Mouse (Mus musculus): ENCODE data around the gene Slc24a4.

The Slc24a4 gene

DNA sequence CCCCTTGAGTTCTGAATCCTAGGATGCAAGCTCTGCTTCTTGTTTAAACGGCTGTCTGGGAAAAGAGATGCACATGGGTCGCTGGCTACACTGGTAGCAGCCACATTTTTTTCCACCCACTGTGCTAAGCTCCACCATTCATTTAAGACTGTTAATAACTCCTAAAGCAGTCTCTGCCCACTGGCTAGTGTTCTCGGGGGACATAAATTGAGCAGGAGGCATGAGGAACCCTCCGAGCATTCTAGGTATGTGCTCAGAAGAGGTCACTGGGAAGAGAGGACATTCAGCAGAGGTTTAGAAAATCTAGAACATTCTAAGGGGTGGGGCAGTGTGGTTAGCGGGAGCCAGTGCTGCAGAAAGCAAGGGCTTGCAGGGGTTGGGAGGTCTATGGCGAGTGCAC, 156.8 kb downstream of the Slc24a4 start:
- DNase-seq (ENCODE audit: low spot score), result no peak

- no peak for DNase-seq (ENCODE audit: low spot score)
Observed at GRCm38 (mm10) chr12:102285779-102286178, 157.2 kb downstream of the Slc24a4 start.

- DNase-seq (ENCODE audit: low spot score), result no peak
Observed at GRCm38 (mm10) chr12:102286681-102287414, 158.3 kb downstream of the Slc24a4 start.

DNA sequence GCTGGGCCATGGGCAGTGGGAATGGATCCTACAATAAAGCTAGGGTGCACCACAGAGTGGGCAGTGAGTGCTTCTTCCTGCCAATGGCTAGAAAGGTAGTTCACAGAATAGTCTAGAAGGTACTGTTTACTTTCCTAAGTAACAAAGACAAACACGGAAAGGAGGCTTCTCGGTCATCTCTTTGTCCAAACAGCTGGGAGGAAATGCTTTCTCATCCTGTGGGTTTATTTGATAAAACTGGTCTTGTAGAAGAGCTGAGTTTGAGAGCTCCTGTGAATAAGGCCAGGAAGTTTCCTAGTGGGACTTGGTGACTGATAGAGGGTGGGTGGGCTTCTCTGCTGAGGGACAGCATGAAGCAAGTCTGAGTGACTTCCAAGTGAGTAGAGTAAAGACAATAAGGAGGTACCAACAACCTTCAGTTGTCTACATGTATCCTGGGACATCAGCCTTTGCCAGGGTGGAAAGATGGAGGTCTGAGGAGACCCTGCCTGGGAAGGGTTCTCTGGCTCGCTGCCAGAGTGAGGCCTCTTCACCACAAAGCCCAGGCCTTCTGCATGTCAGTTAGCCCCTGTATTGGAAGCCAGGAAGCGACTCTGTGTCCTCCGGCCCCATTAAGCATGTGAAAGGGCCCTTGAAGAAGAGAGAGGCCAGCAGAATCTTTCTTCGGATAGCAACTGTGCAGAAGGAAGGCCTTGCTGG, 159.5 kb downstream of the Slc24a4 start:
- DNase-seq (ENCODE audit: low spot score), result no peak

GRCm38 (mm10) chr12:102288846-102289245, 160.3 kb downstream of the Slc24a4 start:
- DNase-seq (ENCODE audit: low spot score), result no peak

GRCm38 (mm10) chr12:102289568-102289967, 161.0 kb downstream of the Slc24a4 start:
- DNase-seq (ENCODE audit: low spot score), result no peak

- no peak for DNase-seq (ENCODE audit: low spot score)
Observed at GRCm38 (mm10) chr12:102290662-102291061, 162.1 kb downstream of the Slc24a4 start.

- no peak for DNase-seq (ENCODE audit: low spot score)
Observed at GRCm38 (mm10) chr12:102291686-102292085, 163.2 kb downstream of the Slc24a4 start.

DNA sequence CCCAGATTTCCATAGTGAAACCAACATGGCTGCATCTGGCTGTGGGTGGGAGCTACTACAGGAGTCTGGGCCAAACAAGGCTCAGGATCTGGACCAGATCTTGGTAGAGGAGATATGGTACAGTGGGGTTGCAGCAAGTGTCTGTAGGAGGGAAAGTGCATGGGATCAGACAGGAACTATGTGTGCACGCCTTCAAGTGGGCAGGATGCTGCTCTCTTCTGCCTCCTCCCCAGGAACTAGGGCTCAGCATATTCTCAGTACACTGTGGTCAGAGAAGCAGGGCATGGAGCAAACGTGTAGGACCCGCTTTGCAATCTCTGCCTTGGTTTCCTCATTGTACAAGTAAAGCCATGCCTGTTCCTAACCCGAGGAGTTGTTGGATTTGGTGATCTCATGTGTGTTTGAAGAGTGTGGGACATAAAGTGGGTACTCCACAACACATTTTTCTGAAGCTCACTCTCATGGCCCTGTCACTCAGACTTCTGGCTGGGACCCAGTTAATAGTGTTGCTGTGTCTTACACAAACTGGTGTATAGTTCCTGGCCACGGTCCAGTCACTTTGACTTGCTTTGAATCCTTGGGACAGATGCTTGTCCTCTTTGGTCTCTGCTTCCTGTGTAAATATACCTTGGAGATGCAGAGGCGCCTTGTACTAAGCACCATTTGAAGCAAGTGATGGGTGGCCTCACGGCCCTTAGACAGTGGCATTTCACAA, 164.1 kb downstream of the Slc24a4 start:
- DNase-seq (ENCODE audit: low spot score), result no peak

- no peak for DNase-seq (ENCODE audit: low spot score)
Observed at GRCm38 (mm10) chr12:102294634-102295033, 166.1 kb downstream of the Slc24a4 start.

DNA sequence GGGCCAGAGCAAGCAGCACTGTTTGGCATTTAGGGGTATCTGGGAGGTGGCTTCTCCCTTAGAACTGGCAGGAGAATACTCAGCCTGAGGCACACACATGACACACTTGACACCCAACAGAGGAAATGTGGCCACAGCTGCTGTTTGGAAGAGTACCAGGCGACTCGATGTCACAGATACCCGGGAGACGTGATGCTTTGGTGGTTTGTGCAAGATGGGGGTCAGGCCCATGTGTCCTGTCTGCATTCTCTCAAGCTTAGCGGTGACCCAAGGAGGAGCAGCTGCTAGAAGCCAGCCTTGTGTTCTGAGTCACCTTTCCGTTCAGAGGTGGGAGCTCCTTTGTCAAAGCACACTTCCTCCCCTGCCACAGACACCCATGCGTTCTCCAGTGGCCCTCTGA, 166.7 kb downstream of the Slc24a4 start:
- DNase-seq (ENCODE audit: low spot score), result no peak

- DNase-seq (ENCODE audit: low spot score), result no peak
Observed at GRCm38 (mm10) chr12:102295662-102296061, 167.1 kb downstream of the Slc24a4 start.

GRCm38 (mm10) chr12:102296361-102296760, 167.8 kb downstream of the Slc24a4 start:
- no peak for DNase-seq (ENCODE audit: low spot score)

- DNase-seq (ENCODE audit: low spot score), result no peak
Observed at GRCm38 (mm10) chr12:102296967-102297366, 168.4 kb downstream of the Slc24a4 start.

- DNase-seq (ENCODE audit: low spot score), result no peak
Observed at GRCm38 (mm10) chr12:102299209-102299608, 170.7 kb downstream of the Slc24a4 start.

DNA sequence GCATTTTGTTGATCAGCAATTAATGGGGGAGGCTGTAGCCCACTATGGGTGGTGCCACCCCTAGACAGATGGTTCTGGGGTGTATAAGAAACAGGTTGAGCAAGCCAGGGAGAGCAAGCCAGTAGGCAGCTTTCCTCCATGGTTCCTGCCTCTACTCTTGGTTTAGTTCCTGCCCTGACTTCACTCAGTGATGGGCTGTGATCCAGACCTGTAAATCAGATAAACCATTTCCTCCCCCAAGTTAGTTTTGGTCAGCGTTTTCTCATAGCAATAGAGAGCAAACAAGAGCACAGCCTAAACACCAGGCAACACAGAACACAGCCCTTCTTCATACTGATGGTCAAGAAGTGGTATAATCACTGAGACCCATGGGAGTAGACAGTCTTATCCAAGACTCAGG, 173.1 kb downstream of the Slc24a4 start:
- DNase-seq (ENCODE audit: low spot score), result no peak

DNA sequence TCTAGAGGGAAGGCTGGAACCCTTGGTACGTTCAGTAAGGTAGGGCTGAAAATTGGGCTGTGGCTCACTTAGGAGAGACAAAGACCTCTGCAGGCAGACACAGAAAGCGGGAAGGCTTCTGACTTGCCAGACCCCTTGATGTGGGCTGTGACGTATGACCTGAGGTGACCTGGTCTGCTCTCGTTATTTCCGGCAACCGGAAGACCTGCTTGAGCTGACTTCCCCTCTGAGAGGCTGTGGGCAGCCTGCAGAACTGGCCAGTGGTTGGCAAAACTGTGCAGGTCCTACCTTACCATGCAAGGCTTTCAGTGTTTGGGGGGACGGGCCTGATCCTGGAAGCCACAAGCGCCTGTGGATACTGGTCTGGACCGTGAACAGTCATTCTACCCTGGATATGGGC, 173.8 kb downstream of the Slc24a4 start:
- DNase-seq (ENCODE audit: low spot score), result no peak

DNA sequence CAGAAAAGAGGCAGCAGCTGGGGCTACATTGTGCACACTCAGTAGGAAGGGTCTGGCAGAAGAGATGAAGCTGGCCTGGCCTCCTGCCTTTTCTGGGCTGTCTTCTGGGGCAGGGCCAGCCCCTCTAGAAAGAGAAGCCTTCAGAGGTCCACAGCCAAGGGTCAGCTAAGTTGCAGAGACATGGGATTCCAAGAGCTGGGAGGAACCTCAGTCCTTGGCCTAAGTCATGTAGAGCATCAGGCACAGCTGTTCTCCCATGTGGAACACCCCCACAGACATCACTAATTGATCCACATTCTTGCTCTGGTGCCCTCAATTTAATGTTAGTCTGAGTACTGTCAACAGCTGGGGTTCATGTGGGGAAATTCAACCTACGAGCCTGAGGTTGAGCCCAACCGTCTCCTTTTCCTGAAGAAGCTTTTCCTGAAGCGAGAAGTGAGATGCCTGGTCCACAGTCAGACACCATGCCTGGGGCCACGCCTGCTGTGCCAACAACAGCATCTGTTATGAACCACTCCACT, 174.4 kb downstream of the Slc24a4 start:
- DNase-seq (ENCODE audit: low spot score), result no peak

- DNase-seq (ENCODE audit: low spot score), result no peak
Observed at GRCm38 (mm10) chr12:102303867-102304266, 175.3 kb downstream of the Slc24a4 start.

- no peak for DNase-seq (ENCODE audit: low spot score)
Observed at GRCm38 (mm10) chr12:102305069-102305836, 176.7 kb downstream of the Slc24a4 start.

DNA sequence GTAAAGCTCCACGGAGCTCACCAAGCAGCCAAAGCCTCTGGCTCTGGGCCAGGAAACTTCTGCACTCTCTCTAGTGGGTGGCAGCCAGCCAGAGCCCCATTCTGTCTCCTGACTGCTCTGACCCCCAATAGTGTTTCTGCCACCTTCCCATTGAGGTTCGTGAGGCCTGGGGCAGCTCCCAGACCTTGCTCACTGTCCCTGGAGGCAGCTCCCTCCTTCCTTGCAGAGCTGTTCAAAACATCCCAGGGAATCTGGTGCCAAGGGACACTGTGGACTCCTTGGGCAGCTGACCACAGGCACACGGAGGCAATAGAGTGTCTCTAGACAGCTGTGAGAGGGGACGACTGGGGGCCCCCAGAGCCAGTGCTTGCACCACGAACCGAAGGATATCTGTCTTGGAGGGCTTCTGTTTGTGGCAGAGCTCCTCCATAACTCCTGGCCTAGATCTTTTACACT, 179.5 kb downstream of the Slc24a4 start:
- DNase-seq (ENCODE audit: low spot score), result no peak

DNA sequence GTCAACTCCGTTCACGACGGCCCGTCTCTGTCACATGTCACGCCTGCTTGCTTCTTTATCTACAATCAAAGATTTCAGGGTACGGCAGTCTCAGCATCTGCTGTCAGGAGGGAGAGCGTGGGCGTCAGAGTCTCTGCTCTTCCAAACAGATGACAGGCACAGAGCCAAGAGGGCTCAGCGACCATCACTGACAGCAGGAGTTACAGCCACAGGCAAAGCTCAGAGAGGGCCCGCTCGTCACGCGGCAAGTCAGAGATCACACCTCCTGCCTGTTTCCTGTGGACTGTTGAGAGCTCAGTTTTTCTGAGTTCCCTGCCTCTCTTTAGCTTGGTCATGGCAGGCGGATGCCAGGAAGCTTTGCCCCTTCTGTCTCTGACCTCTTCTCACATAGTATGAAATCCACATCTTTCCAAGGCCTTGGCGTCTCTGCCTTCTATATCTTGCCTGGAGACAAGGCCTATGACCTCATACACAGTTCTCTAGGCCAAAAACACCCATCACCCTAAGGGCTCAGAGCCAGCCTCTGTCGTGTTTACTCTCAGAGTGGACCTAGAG, 180.0 kb downstream of the Slc24a4 start:
- DNase-seq (ENCODE audit: low spot score), result no peak

Data from embryo, embryonic 10 days (tissue).